ENCODE assay signal across 8 mouse cellular contexts in the genomic region with DNA sequence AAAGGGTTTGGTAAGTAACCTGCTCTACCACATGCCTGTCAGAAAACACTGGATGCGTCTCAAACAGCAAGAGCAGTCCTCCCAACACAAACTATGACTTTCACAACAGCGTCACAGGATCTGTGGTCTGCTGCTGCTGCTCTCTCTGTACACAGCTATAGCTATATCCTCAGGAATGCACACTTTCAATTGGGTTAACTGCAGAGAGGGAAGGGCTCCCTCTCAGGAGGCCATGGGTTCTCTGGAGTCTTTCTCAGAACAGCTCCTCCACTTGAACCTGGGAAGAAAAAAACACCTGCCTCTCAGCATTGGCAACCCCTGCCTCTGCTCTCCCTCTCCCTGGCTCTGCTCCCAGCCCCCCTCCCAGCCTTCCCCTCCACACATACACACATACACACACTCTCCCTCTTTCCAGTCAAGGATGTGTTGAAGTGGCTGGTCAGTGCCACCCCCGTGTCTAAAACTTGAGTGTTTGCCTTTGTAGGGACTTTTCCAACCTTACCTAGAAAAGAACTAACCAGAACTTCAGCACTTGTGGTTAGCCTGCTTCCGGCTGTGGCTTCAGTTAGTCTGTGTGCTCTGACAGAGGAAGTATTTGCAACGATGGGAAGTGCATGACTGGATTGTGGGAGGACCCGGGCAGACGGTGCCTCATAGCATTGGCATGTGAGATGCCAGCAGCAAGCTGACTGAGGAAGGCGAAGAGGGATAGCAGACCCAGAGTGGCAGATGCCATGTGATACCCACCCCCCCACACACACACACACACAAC.
A peak's percentile ranks its signal among the peaks of the same experiment; 100 is the strongest.
DNase-seq lines count a peak whose midpoint lies in the region; ATAC-seq lines count a peak whose summit lies in the region.

No protein-coding gene starts in this region.

- H3K27me3 ChIP-seq in kidney, embryonic 16.5 days (ENCODE audit: insufficient read depth, low read length), result no peaks in the 10 kb centered on the region
- H3K27me3 ChIP-seq in embryonic facial prominence, embryonic 15.5 days, result no peaks in the 10 kb centered on the region

- H3K9me3 ChIP-seq in kidney, embryonic 16.5 days (ENCODE audit: low read length), result no peaks in the 10 kb centered on the region
- no peaks in the 10 kb centered on the region for H3K9me3 ChIP-seq in embryonic facial prominence, embryonic 15.5 days (replicated peaks)

- no peak overlapping the region for H3K9ac ChIP-seq in kidney, embryonic 16.5 days (replicated peaks; ENCODE audit: low read length)
- H3K9ac ChIP-seq in embryonic facial prominence, embryonic 15.5 days, result no peak overlapping the region

- H3K4me3 ChIP-seq in kidney, embryonic 16.5 days (ENCODE audit: low read length), result no peak overlapping the region
- H3K4me3 ChIP-seq in embryonic facial prominence, embryonic 15.5 days (replicated peaks), result no peak overlapping the region

- peaks cover 32% of the 10 kb centered on the region for H3K4me1 ChIP-seq in kidney, embryonic 16.5 days (ENCODE audit: insufficient read depth, low read length)
- peaks cover 11% of the 10 kb centered on the region; the same call in 1 of the 2 replicates for H3K4me1 ChIP-seq in embryonic facial prominence, embryonic 15.5 days

- peak; percentile 60 for ATAC-seq in kidney, embryonic 16.5 days (ENCODE audit: low FRiP score, low TSS enrichment)
- ATAC-seq in embryonic facial prominence, embryonic 15.5 days (ENCODE audit: insufficient number of reproducible peaks, low FRiP score, low TSS enrichment, low read depth), result 0 out of 2 replicates have a peak, but pooled peaks have one; percentile 20

- H3K36me3 ChIP-seq in kidney, embryonic 16.5 days (ENCODE audit: insufficient read depth, low read length), result 0 out of 2 replicates have a peak, but pooled peaks cover 2% of the 10 kb centered on the region
- H3K36me3 ChIP-seq in embryonic facial prominence, embryonic 15.5 days, result no peaks in the 10 kb centered on the region

- no peak overlapping the region for H3K4me2 ChIP-seq in kidney, embryonic 16.5 days (replicated peaks; ENCODE audit: low read depth, low read length)
- no peak overlapping the region for H3K4me2 ChIP-seq in embryonic facial prominence, embryonic 15.5 days (replicated peaks)

- no peak for DNase-seq in kidney, postnatal 14 days
- DNase-seq in liver, result peak; percentile 44
- peak; percentile 49 to 51 for DNase-seq in spleen, adult 18-20 months
- no peak for DNase-seq in left cerebral cortex, postnatal 36 days (ENCODE audit: low spot score in 2 of 2)
- DNase-seq in embryo, embryonic 10.5 days (ENCODE audit: low spot score), result no peak
- no peak for DNase-seq in retina, embryonic 14.5 days (ENCODE audit: low spot score)

- WGBS in kidney, embryonic 16.5 days, result 58% methylated on average over 8 of the region's 8 CpGs
- 46% methylated on average over 8 of the region's 8 CpGs for WGBS in embryonic facial prominence, embryonic 15.5 days

- intact Hi-C loops in left cerebral cortex, postnatal 36 days (cut with DNase I), result no loop called here

- no peak overlapping the region for H3K27ac ChIP-seq in kidney, embryonic 16.5 days (ENCODE audit: low read length)
- H3K27ac ChIP-seq in embryonic facial prominence, embryonic 15.5 days (replicated peaks), result peak overlapping the region; percentile 36; the same call in 1 of the 2 replicates

Comparison
In these comparisons a context has a peak if more than half of its experiments do, and no peak if none do; other contexts are left out.
1. DNase-seq: peak in liver (single experiment) and spleen, adult 18-20 months (2 of 2); none in kidney, postnatal 14 days (single experiment), left cerebral cortex, postnatal 36 days (0 of 2), embryo, embryonic 10.5 days (single experiment) and retina, embryonic 14.5 days (single experiment).